Mouse (Mus musculus) testis, adult 2 months (tissue): Measurements from ENCODE around the gene Ctse.

Source experiments
- CTCF ChIP-seq: fragments of 200-500 bp; IDR thresholded peaks from 2 replicates; pipeline ENCODE4 v1.5.1; 2012; ENCODE audit warnings: low read depth, mild to moderate bottlenecking, inconsistent platforms, low read length, moderate library complexity; ENCODE audit not compliant: control insufficient read depth, insufficient read depth, insufficient replicate concordance
- POLR2A ChIP-seq: fragments of 200-500 bp; IDR thresholded peaks from 2 replicates; pipeline ENCODE4 v1.6.1; 2012; ENCODE audit warnings: low read depth, mild to moderate bottlenecking, inconsistent platforms, low read length, moderate library complexity; ENCODE audit not compliant: control insufficient read depth

DNA sequence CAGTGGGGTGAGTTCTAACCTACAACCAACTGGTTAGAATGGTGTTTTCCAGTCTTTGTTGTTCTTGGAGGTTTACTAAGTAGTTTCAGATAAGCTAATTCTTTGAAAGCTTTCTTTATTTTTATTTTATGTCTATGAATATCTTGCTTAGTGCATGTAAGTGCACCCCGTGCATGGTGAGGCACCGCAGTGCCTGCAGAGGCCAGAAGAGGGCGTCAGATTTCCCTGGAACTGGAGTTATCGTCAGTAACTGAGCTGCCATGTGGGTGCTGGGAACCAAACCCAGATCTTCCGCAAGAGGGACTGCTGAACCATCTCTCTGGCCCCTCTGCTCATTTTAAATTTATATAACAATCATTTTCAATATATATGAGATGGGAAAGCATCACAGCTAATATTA lies 63.3 kb downstream of the Ctse start:
- TF ChIP-seq POLR2A, result no peak
- peak; percentile 61; the same call in 1 of the 2 replicates for TF ChIP-seq CTCF
